Mouse (Mus musculus): ENCODE data around the gene Eml1. TPM values are rescaled to one million over a fixed set of nuclear protein-coding genes. Genes with fewer than 3 reads are reported as not detected.

Eml1 gene
- total RNA-seq, 2 experiments from 2014 or later, result 103 to 112 TPM

GRCm38 (mm10) chr12:108536461-108536860 lies 165.7 kb downstream of the Eml1 start:
- no peak for DNase-seq (ENCODE audit: low spot score in 2 of 2)

GRCm38 (mm10) chr12:108541088-108541487 lies 170.3 kb downstream of the Eml1 start:
- no peak for DNase-seq (ENCODE audit: low spot score in 2 of 2)

GRCm38 (mm10) chr12:108546508-108547153 lies 175.9 kb downstream of the Eml1 start:
- no peak for DNase-seq (ENCODE audit: low spot score in 2 of 2)

GRCm38 (mm10) chr12:108547251-108547875 lies 176.6 kb downstream of the Eml1 start:
- DNase-seq (ENCODE audit: low spot score in 2 of 2), result no peak

GRCm38 (mm10) chr12:108551731-108552130 lies 181.0 kb downstream of the Eml1 start:
- DNase-seq (ENCODE audit: low spot score in 2 of 2), result no peak

- DNase-seq (ENCODE audit: low spot score in 2 of 2), result no peak
These were observed 182.3 kb downstream of the Eml1 start for GRCm38 (mm10) chr12:108553079-108553478.

GRCm38 (mm10) chr12:108554120-108554841 lies 183.5 kb downstream of the Eml1 start, which contains the start of gene Evl:
Evl (plus strand) TSS chr12:108554720.
- DNase-seq (ENCODE audit: low spot score in 2 of 2), result peak; percentile 83 to 88

- peak; percentile 36 to 54 for DNase-seq (ENCODE audit: low spot score in 2 of 2)
These were observed 184.3 kb downstream of the Eml1 start for GRCm38 (mm10) chr12:108554861-108555556.

- no peak for DNase-seq (ENCODE audit: low spot score in 2 of 2)
These were observed 187.4 kb downstream of the Eml1 start for GRCm38 (mm10) chr12:108558194-108558593.

- DNase-seq (ENCODE audit: low spot score in 2 of 2), result no peak
These were observed 192.5 kb downstream of the Eml1 start for GRCm38 (mm10) chr12:108563238-108563637.

- no peak for DNase-seq (ENCODE audit: low spot score in 2 of 2)
These were observed 194.3 kb downstream of the Eml1 start for GRCm38 (mm10) chr12:108564910-108565506.

GRCm38 (mm10) chr12:108579156-108579871 lies 208.6 kb downstream of the Eml1 start:
- DNase-seq (ENCODE audit: low spot score in 2 of 2), result no peak

GRCm38 (mm10) chr12:108583775-108584174 lies 213.0 kb downstream of the Eml1 start:
- DNase-seq (ENCODE audit: low spot score in 2 of 2), result no peak

Other genes starting within 250 kb of the Eml1 start
- gene Setd3, start 191.6 kb upstream of the Eml1 start, total RNA-seq (2021), result 100 to 1,000 TPM in 1 of 2 experiments, 10 to 100 TPM in 1; 98.9 to 107 TPM
- gene Ccnk, start 191.4 kb upstream of the Eml1 start, total RNA-seq (2021), result 10 to 100 TPM; 35.5 to 36.4 TPM
- gene Ccdc85c, start 95.5 kb upstream of the Eml1 start, total RNA-seq (2021), result 1 to 10 TPM; 7.3 to 8.4 TPM
- gene Hhipl1, start 64.7 kb upstream of the Eml1 start, total RNA-seq (2021), result 1 to 10 TPM in 1 of 2 experiments, under 1 TPM in 1; 0.74 to 1.0 TPM
- 1 to 10 TPM; 1.9 to 2.4 TPM for gene Cyp46a1, start 36.6 kb upstream of the Eml1 start, total RNA-seq (2021)
- gene Evl, start 183.8 kb downstream of the Eml1 start, total RNA-seq (2021), result 10 to 100 TPM; 77.1 to 80.7 TPM